Mouse (Mus musculus) neural tube, embryonic 13.5 days (tissue): ENCODE data around the gene Gpx1. TPM values are rescaled to one million over a fixed set of nuclear protein-coding genes. Genes with fewer than 3 reads are reported as not detected.
A peak's percentile ranks its signal among the peaks of the same experiment; 100 is the strongest.
"Not testable (repeated sequence)": the region's sequence is repeated elsewhere in the genome, so short reads cannot be mapped to it uniquely, and the experiment has no call there.

Experiments
- ATAC-seq: fragments of 200-750 bp; cut with Nextera tagmentation; 2 replicates; pipeline ENCODE4 v1.8.0; 2017; ENCODE audit warnings: low read depth, mild to moderate bottlenecking, moderate TSS enrichment, moderate library complexity
- H3K27ac ChIP-seq: fragments of 300-500 bp; sonication (generic); replicated peaks from 2 replicates; pipeline ENCODE4 v1.5.1; 2015; ENCODE audit warnings: moderate library complexity, mild to moderate bottlenecking, inconsistent platforms
- H3K27me3 ChIP-seq: fragments of 300-500 bp; sonication (generic); 2 replicates; pipeline ENCODE4 v1.6.1; 2015; ENCODE audit warnings: mild to moderate bottlenecking, inconsistent platforms
- H3K36me3 ChIP-seq: fragments of 300-500 bp; sonication (generic); 2 replicates; pipeline ENCODE4 v1.6.1; 2015; ENCODE audit warnings: mild to moderate bottlenecking, inconsistent platforms
- H3K4me1 ChIP-seq: fragments of 300-500 bp; sonication (generic); replicated peaks from 2 replicates; pipeline ENCODE4 v1.6.1; 2015; ENCODE audit warnings: inconsistent platforms
- H3K4me2 ChIP-seq: fragments of 300-500 bp; sonication (generic); 2 replicates; pipeline ENCODE4 v1.6.1; 2015; ENCODE audit warnings: inconsistent platforms, mild to moderate bottlenecking, moderate library complexity
- H3K4me3 ChIP-seq: fragments of 300-500 bp; sonication (generic); 2 replicates; pipeline ENCODE4 v1.5.1; 2015; ENCODE audit warnings: mild to moderate bottlenecking, inconsistent platforms
- H3K9ac ChIP-seq: fragments of 300-500 bp; sonication (generic); 2 replicates; pipeline ENCODE4 v1.6.1; 2015; ENCODE audit warnings: moderate library complexity, mild to moderate bottlenecking, inconsistent platforms
- H3K9me3 ChIP-seq: fragments of 300-500 bp; sonication (generic); 2 replicates; pipeline ENCODE4 v1.6.1; 2016; ENCODE audit warnings: inconsistent platforms
- WGBS: fragments of 180-500 bp; shearing (Covaris S2); methylation state at CpG from one replicate; pipeline ENCODE4 v1.1.7; 2015; 5-methylcytosine and 5-hydroxymethylcytosine counted together
- polyA plus RNA-seq: library from polyadenylated mRNA; unstranded; fragments of >200 nt; fragmentation: Nextera tagmentation; extraction: Ambion mirVana; gene quantifications from 2 replicates; pipeline ENCODE4 v1.2.1, GENCODE M21; 2015

The Gpx1 gene
- polyA plus RNA-seq, 1 experiment from 2014 or later = 548 TPM

DNA sequence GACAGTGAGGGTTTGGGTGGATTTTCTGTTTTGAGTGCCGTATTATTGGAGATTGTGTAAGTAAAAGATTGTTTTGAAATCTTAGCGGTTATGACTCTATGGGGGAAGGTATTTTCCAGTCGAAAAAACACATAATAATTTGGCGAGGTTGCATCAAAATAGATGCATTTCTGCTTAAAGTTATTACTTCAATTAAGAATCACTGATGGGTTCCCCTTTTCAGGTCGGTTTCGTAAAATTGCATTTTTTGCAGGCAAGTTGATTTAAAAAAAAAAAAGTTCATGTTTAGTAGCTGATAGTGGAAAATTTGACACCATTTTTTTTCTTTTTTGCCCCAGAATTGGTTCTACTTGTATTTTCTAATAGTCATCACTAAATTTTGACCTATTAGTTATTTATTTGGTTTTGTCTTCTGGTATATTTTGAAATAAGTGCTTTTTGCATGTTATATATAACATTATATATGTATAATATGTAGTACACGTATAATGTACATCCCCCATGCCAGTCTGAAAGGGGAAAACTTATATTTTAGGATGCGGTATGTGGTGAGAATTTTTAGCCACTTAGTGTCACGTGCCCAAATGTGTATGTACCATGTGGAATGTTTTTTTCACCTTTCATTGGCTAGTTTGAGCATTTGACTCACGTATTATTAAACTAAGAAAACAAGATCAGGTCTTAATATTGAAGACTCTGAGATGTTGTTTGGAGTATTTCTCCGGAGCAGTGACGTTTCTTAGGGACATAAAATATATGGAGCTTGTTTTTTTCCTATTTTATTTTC, 31.5 kb upstream of the Gpx1 start:
- peaks cover 63% of the 10 kb centered on the region for H3K4me1 ChIP-seq
- no peak for ATAC-seq
- WGBS = 23% methylated on average over 12 of the region's 12 CpGs
- H3K27ac ChIP-seq = peak overlapping the region; percentile 98
- H3K36me3 ChIP-seq = peaks cover 21% of the 10 kb centered on the region
- peak overlapping the region; percentile 90 for H3K4me3 ChIP-seq
- no peaks in the 10 kb centered on the region for H3K9me3 ChIP-seq
- peak overlapping the region; percentile 70 for H3K4me2 ChIP-seq
- H3K9ac ChIP-seq = peak overlapping the region; percentile 91
- no peaks in the 10 kb centered on the region for H3K27me3 ChIP-seq

DNA sequence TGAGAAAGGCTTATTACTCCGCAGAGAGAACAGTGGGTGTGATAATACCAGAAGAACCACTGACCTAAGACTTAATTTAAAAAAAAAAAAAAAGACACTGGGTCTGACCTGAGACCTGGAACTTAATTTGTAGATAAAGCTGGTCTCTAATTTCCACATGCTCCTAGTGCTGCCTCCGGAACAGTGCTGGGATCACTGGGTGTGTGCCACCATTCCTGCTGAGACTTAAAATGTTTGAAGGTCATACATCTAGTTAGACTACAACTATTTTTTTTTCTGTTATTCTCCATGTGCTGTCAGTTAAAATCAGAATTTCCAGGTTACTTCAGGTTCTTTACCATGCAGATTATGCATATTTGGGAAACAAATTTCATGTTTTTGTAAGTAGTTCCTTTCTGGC, 30.6 kb upstream of the Gpx1 start:
- peaks cover 63% of the 10 kb centered on the region for H3K4me1 ChIP-seq
- H3K4me2 ChIP-seq = peak overlapping the region; percentile 70
- no peak overlapping the region for H3K27ac ChIP-seq
- 72% methylated on average over 2 of the region's 2 CpGs for WGBS
- H3K27me3 ChIP-seq = no peaks in the 10 kb centered on the region
- H3K9me3 ChIP-seq = no peaks in the 10 kb centered on the region
- no peak for ATAC-seq
- peak overlapping the region; percentile 91 for H3K9ac ChIP-seq
- peak overlapping the region; percentile 90 for H3K4me3 ChIP-seq
- H3K36me3 ChIP-seq = peaks cover 11% of the 10 kb centered on the region

DNA sequence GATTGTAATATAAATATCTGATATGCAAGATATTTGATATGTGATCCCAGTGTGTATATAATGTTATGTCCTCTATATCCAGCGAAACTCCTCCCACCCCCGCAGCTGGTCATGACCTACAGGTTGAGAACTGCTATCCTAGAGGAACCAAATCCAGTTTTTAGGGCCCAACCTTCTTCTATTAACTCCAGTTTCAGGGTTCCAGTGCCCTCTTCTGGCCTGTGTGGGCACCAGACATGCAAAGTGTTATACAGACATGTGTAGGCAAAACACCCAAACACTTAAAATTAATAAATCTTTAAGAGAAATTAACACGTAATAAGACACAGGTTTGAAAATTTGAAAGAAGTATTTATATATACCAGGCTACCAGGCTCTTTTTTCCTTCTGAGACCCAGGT, 21.1 kb upstream of the Gpx1 start:
- Histone ChIP-seq H3K36me3 (peaks cover 13% of the 10 kb centered on the region), H3K4me3 (no peak overlapping the region), H3K27ac (no peak overlapping the region), H3K9ac (no peak overlapping the region), H3K4me1 (no peaks in the 10 kb centered on the region; the same call in 1 of the 2 replicates), H3K27me3 (no peaks in the 10 kb centered on the region), H3K9me3 (no peaks in the 10 kb centered on the region), H3K4me2 (no peak overlapping the region)
- WGBS = 92% methylated on average over 3 of the region's 3 CpGs
- ATAC-seq = no peak

DNA sequence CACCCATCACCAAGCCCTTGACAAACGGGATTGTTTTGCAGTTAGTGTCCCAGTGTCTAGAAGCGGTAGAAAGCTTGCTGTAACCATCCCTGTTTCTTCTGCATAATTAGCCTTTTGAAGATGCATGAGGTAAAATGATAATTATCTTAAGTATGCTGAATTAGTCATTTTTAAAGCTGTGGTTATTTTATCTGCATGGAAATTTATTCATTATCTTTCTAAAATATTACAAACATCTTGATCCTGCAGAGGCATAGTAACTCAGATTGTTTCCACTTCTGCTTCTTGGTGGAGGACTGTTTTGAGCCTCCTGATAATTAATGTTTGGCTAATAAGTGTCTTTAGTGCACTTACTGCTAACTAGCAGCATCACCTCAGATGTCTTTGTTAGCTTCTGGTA, 20.2 kb upstream of the Gpx1 start:
- Histone ChIP-seq H3K27me3 (no peaks in the 10 kb centered on the region), H3K36me3 (peaks cover 13% of the 10 kb centered on the region), H3K4me3 (no peak overlapping the region), H3K4me2 (no peak overlapping the region), H3K27ac (no peak overlapping the region), H3K9ac (no peak overlapping the region), H3K4me1 (no peaks in the 10 kb centered on the region; the same call in 1 of the 2 replicates), H3K9me3 (no peaks in the 10 kb centered on the region)
- ATAC-seq = no peak
- 89% methylated on average over 2 of the region's 2 CpGs for WGBS

DNA sequence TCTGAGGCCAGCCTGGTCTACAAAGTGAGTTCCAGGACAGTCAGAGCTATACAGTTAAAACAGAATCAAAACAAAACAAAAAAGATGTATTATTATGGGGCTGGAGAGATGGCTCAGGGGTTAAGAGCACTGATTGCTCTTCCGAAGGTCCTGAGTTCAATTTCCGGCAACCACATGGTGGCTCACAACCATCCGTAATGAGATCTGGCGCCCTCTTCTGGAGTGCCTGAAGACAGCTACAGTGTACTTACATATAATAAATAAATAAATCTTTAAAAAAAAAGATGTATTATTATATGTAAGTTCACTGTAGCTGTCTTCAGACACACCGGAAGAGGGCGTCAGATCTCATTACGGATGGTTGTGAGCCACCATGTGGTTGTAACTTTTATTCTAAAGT, 16.6 kb upstream of the Gpx1 start:
- H3K27me3 ChIP-seq = not testable (repeated sequence)

DNA sequence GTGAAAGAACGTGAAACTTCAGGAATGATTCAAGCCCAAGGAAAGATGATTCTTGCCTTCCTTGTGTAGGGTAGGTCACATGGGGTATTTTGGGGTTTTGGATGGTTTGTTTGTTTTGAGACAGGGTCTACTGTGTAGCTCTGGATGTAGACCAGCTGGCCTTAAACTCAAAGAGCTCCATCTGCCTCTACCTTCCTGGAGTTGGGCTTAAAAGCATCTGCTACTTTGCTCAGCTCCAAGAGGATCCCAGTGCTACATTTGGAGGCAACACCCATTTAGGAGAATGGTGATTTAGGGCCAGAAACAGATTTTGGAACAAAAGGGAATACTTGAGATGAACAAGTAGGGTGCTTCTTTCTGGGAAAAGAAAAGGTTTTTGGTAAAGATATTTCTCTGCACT, 13.9 kb upstream of the Gpx1 start:
- no peak overlapping the region for H3K27ac ChIP-seq
- no peaks in the 10 kb centered on the region for H3K9me3 ChIP-seq
- no peak overlapping the region for H3K4me3 ChIP-seq
- no peaks in the 10 kb centered on the region for H3K27me3 ChIP-seq
- WGBS = 93% methylated on average over 1 of the region's 1 CpGs
- H3K4me2 ChIP-seq = no peak overlapping the region
- H3K36me3 ChIP-seq = peaks cover 30% of the 10 kb centered on the region
- H3K9ac ChIP-seq = no peak overlapping the region
- no peaks in the 10 kb centered on the region for H3K4me1 ChIP-seq
- no peak for ATAC-seq

More for the DNA sequence above, 16.6 kb upstream of the Gpx1 start:
- 96% methylated on average over 7 of the region's 7 CpGs for WGBS
- not testable (repeated sequence) for H3K9ac ChIP-seq, ATAC-seq, H3K9me3 ChIP-seq, H3K36me3 ChIP-seq, H3K4me3 ChIP-seq, H3K4me1 ChIP-seq, H3K27ac ChIP-seq, H3K4me2 ChIP-seq

DNA sequence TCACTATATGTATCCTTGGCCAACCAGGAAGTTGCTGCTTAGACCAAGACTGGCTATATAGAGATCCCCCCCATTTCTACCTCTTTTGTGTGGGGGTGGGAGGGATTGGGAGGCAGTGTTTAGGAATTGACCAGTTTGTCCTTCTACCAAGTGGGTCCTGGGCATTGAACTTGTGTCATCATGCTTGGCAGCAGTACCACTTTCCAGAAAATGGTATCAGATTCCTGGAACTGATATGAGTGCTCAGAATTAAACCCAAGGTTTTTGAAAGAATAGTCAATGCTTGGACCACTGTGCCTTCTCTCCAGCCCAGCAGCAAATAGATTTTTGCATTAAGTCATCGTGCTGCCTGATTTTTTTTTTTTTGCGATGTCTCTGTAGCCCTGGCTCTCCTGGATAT, 12.9 kb upstream of the Gpx1 start:
- no peak for ATAC-seq
- Histone ChIP-seq H3K27me3 (no peaks in the 10 kb centered on the region), H3K4me1 (no peaks in the 10 kb centered on the region), H3K36me3 (peaks cover 38% of the 10 kb centered on the region), H3K4me2 (no peak overlapping the region), H3K9ac (no peak overlapping the region), H3K4me3 (no peak overlapping the region), H3K27ac (no peak overlapping the region), H3K9me3 (no peaks in the 10 kb centered on the region)
- WGBS = 95% methylated on average over 2 of the region's 2 CpGs

DNA sequence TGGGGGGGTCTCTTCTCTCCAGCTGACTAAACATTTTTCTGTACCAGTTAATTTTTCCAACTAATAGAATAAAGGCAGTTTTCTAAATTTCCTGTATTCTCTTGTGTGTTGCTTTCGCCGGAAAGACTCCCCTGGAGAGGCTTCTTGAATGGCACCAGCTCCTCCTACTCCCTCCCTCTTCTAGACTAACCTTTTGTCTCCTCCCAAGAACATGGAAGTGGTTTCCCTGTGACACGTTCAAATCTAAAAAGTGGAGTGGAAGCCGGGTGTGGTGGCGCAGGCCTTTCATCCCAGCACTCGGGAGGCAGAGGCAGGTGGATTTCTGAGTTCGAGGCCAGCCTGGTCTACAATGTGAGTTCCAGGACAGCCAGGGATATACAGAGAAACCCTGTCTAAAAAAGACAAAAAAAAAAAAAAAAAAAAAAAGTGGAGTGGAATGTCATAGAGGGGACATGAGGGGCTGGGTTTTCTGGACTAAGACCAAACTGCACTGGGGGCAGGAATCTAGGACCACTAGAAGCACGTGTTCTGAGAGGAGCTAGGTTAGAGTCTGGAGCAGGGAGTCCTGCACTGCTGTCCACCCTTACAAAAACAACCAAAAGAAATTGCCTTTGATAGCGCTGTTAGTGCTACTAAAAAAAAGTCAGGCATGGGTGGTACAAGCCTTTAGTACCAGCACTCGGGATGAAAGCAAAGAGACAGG, 704 bp upstream of the Gpx1 start:
- 68% methylated on average over 10 of the region's 10 CpGs for WGBS
- no peak overlapping the region; the same call in 1 of the 2 replicates for H3K4me3 ChIP-seq
- ATAC-seq = no peak

DNA sequence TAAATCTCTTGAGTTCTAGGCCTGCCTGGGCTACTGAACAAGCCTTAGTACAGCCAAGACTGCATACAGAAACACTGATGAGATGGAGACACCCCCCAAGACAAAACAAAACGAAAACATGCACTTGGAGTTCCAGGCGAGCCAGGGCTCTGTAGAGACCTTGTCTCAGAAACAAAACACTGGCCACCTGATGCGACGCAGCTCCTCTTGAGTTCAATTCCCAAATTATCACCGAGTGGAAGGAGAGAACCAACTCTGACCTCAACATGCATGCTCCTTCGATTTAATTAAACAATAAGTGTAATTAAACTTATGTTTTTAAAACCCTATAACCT, 185 bp upstream of the Gpx1 start:
- H3K36me3 ChIP-seq = peaks cover 33% of the 10 kb centered on the region
- ATAC-seq = peak; percentile 1; the same call in 1 of the 2 replicates
- H3K4me3 ChIP-seq = peak overlapping the region; percentile 72
- peak overlapping the region; percentile 95 for H3K9ac ChIP-seq
- peak overlapping the region; percentile 95 for H3K27ac ChIP-seq
- no peaks in the 10 kb centered on the region for H3K9me3 ChIP-seq
- peaks cover 30% of the 10 kb centered on the region for H3K4me1 ChIP-seq
- H3K4me2 ChIP-seq = peak overlapping the region; percentile 77
- WGBS = 27% methylated on average over 6 of the region's 6 CpGs
- H3K27me3 ChIP-seq = no peaks in the 10 kb centered on the region

More for the DNA sequence above, 704 bp upstream of the Gpx1 start:
- H3K4me1 ChIP-seq = peaks cover 30% of the 10 kb centered on the region
- H3K27ac ChIP-seq = peak overlapping the region; percentile 95
- H3K9me3 ChIP-seq = no peaks in the 10 kb centered on the region
- no peaks in the 10 kb centered on the region for H3K27me3 ChIP-seq
- H3K36me3 ChIP-seq = peaks cover 37% of the 10 kb centered on the region
- peak overlapping the region; percentile 77 for H3K4me2 ChIP-seq
- peak overlapping the region; percentile 95; the same call in 1 of the 2 replicates for H3K9ac ChIP-seq

DNA sequence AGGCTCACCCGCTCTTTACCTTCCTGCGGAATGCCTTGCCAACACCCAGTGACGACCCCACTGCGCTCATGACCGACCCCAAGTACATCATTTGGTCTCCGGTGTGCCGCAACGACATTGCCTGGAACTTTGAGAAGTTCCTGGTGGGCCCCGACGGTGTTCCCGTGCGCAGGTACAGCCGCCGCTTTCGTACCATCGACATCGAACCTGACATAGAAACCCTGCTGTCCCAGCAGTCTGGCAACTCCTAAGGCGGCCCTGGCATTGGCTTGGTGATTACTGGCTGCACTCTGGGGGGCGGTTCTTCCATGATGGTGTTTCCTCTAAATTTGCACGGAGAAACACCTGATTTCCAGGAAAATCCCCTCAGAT, 1.2 kb downstream of the Gpx1 start:
- no peaks in the 10 kb centered on the region for H3K9me3 ChIP-seq
- peak overlapping the region; percentile 95 for H3K9ac ChIP-seq
- peak overlapping the region; percentile 77 for H3K4me2 ChIP-seq
- H3K4me1 ChIP-seq = peaks cover 30% of the 10 kb centered on the region
- 14% methylated on average over 20 of the region's 20 CpGs for WGBS
- peaks cover 20% of the 10 kb centered on the region for H3K36me3 ChIP-seq
- peak overlapping the region; percentile 72 for H3K4me3 ChIP-seq
- H3K27ac ChIP-seq = peak overlapping the region; percentile 95
- no peak for ATAC-seq
- H3K27me3 ChIP-seq = no peaks in the 10 kb centered on the region

DNA sequence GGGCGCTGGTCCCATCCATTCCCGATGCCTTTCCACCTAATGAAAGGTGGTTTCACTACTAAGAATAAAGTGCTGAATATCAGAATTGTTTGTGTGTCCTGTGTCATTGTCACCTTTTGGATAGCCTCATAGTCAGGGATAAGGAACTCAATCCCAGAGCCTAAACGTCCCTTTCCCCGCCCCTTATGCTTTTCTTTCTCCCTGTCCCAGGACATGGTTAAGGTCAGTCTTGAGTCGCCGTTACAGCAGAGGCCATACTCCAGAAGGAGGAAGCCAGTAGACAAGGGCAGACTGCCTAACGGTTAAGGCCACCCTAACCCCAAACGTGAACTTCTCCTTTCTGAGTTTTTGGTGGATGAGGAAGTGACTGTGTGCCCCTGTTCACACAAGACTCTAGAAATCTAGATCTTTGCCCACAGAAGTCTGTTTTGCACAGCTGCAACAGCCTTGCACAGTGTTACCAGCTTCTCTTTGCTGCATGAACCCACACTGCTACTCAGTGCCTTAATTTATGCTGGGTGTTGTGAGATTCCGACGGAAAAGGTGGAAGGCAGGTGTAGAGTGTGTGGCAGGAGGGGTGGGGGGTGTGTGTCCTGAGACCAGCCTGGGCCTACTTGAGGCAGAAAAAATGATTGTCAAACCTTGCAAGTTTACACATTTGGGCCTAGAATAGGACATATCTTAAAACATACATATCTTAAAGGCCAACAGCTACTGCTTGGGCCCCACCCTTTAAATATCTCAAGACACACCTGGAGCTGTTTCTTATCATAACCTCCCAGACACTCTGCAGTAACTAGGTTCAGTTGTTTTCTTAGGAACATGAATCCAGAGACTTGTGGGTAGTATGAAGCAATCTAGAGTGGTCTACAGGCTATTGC, 1.8 kb downstream of the Gpx1 start:
- Histone ChIP-seq H3K36me3 (peaks cover 14% of the 10 kb centered on the region), H3K9me3 (no peaks in the 10 kb centered on the region), H3K9ac (peak overlapping the region; percentile 95), H3K4me1 (peaks cover 30% of the 10 kb centered on the region), H3K27me3 (no peaks in the 10 kb centered on the region), H3K4me2 (peak overlapping the region; percentile 77), H3K27ac (peak overlapping the region; percentile 95; the same call in 1 of the 2 replicates), H3K4me3 (peak overlapping the region; percentile 72)
- ATAC-seq = no peak
- WGBS = 65% methylated on average over 10 of the region's 10 CpGs

DNA sequence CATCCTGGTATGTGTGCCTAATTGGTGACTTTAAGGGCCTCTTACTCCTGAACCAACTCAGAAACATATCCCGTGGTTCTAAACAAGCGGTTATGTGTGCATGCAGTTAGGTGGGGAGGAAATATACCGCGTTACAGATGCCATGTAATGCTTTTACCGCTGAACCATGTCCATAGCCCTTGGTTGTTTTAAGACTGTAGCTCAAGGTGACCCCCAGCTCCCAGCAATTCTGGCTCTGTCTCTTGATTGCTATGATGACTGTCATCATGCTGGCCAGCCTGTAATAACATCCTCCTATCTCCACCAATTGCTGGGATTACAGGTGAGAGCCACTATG, 2.4 kb downstream of the Gpx1 start:
- ATAC-seq = no peak
- Histone ChIP-seq H3K9me3 (no peaks in the 10 kb centered on the region), H3K36me3 (peaks cover 7% of the 10 kb centered on the region; the same call in 1 of the 2 replicates), H3K9ac (peak overlapping the region; percentile 95; the same call in 1 of the 2 replicates), H3K4me2 (no peak overlapping the region; the same call in 1 of the 2 replicates), H3K27me3 (no peaks in the 10 kb centered on the region), H3K4me3 (0 out of 2 replicates have a peak overlapping the region, but pooled peaks have one; percentile 72), H3K4me1 (peaks cover 34% of the 10 kb centered on the region), H3K27ac (no peak overlapping the region)
- 88% methylated on average over 5 of the region's 5 CpGs for WGBS
